In the genomic region with DNA sequence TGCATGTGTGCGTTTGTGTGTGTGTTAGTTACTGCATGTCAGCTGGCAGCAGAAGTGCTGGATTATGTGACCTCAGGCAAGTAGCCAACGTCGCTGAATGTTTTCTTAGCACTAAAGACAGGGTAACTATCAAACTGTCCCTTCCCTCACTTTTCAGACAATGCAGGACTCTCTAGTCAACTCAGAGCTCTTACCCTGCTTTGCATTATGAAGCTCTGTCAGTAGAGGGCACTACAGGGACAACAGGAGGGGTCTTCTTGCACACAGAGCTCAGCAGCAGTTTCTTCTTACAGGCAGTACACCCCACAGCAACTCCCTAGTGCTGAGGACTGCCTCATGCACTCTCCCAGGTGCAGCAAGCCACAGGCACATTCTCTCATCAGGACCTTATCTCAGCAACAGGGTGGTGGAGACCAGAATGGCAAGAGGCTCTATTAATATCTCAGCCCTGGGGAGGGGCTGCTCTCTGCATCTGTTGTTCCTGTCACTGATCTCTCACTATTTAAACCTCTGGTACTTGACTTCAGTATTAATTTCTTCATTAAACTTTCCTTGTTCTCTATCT, we compare ENCODE assay signal across 9 mouse cellular contexts. TPM values are rescaled to one million over a fixed set of nuclear protein-coding genes. Genes with fewer than 3 reads are reported as not detected.
DNase-seq lines count a peak whose midpoint lies in the region; ATAC-seq and TF ChIP-seq lines count a peak whose summit lies in the region.
"Had no signal": no experiment of that assay in that cellular context is flagged by ENCODE, and none has a peak within 500 bp of the region (broad histone marks: within the 10 kb centered on the region; RNA-seq: fewer than 3 reads in every experiment).

No protein-coding gene starts in this region.

- no peak overlapping the region for H3K4me2 ChIP-seq in liver, embryonic 14.5 days (ENCODE audit: low read depth)
- H3K4me2 ChIP-seq in neural tube, embryonic 15.5 days = no peak overlapping the region

- H3K9ac ChIP-seq in liver, embryonic 14.5 days (replicated peaks) = no peak overlapping the region
- H3K9ac ChIP-seq in neural tube, embryonic 15.5 days (replicated peaks) = no peak overlapping the region

- intact Hi-C loops in heart, postnatal 25 days (cut with DNase I) = no loop called here

- no peak overlapping the region for H3K27ac ChIP-seq in liver, embryonic 14.5 days
- H3K27ac ChIP-seq in neural tube, embryonic 15.5 days (replicated peaks) = no peak overlapping the region

- no peaks in the 10 kb centered on the region for H3K27me3 ChIP-seq in liver, embryonic 14.5 days (ENCODE audit: control insufficient read depth, insufficient read depth, low read length)
- no peaks in the 10 kb centered on the region for H3K27me3 ChIP-seq in neural tube, embryonic 15.5 days (replicated peaks)

- no peak for TF ChIP-seq EP300 in liver, embryonic 14.5 days (IDR thresholded peaks at IDR 0.05; ENCODE audit: low read depth)

- H3K4me3 ChIP-seq in liver, embryonic 14.5 days (ENCODE audit: insufficient read depth in 1 of 2, low read depth in 2 of 2, low read length in 2 of 2) = no peak overlapping the region
- no peak overlapping the region for H3K4me3 ChIP-seq in neural tube, embryonic 15.5 days (replicated peaks)

- H3K36me3 ChIP-seq in liver, embryonic 14.5 days (replicated peaks; ENCODE audit: control insufficient read depth, insufficient read depth, low read depth) = peaks cover 43% of the 10 kb centered on the region
- peaks cover 52% of the 10 kb centered on the region for H3K36me3 ChIP-seq in neural tube, embryonic 15.5 days

- no peaks in the 10 kb centered on the region for H3K4me1 ChIP-seq in liver, embryonic 14.5 days (replicated peaks; ENCODE audit: control insufficient read depth in 2 of 2, insufficient read depth in 2 of 2, low read length in 1 of 2)
- no peaks in the 10 kb centered on the region for H3K4me1 ChIP-seq in neural tube, embryonic 15.5 days

- no peaks in the 10 kb centered on the region for H3K9me3 ChIP-seq in liver, embryonic 14.5 days (ENCODE audit: control insufficient read depth, low read length)
- no peaks in the 10 kb centered on the region for H3K9me3 ChIP-seq in neural tube, embryonic 15.5 days (replicated peaks)

- no peak for ATAC-seq in liver, embryonic 14.5 days (ENCODE audit: insufficient read depth)
- ATAC-seq in neural tube, embryonic 15.5 days (ENCODE audit: low FRiP score) = no peak

- DNase-seq in heart, adult 11 months = peak; percentile 89
- DNase-seq in heart, postnatal 25 days (ENCODE audit: low spot score) = no peak
- DNase-seq in CD4-positive helper T cell, adult 2 months (ENCODE audit: low read depth, low spot score) = peak; percentile 23
- peak; percentile 61 for DNase-seq in brain, adult 2 months (ENCODE audit: low read depth, low spot score)
- peak in 1 of 3 experiments; percentile 13 for DNase-seq in liver, embryonic 14.5 days (ENCODE audit: low read depth in 3 of 3, low spot score in 3 of 3)
- no peak for DNase-seq in cerebellum, adult 8-10 months
- no peak for DNase-seq in layer of hippocampus, adult 8-10 months (ENCODE audit: low spot score in 2 of 2)
- DNase-seq: gastrocnemius, postnatal 25 days had no signal

- WGBS in liver, embryonic 14.5 days (ENCODE audit: insufficient replicate concordance) = 82% methylated on average over 3 of the region's 3 CpGs
- WGBS in neural tube, embryonic 15.5 days = 83% methylated on average over 3 of the region's 3 CpGs

- TF ChIP-seq CTCF in liver, embryonic 14.5 days (IDR thresholded peaks at IDR 0.05; ENCODE audit: low read depth) = peak; percentile 50

RNA-seq across cellular contexts. Expression of gene Mlh1, which starts 23.8 kb away (rescaled TPM):
- total RNA-seq in heart, postnatal 25 days (2021) = 1 to 10 TPM; 7.1 TPM
- polyA plus RNA-seq in liver, embryonic 14.5 days (2012; rRNA removed) = 12.5 and 17.8 TPM in 2 replicates
- polyA plus RNA-seq in liver, embryonic 14.5 days (2014; fragmentation: Nextera tagmentation; extraction: Ambion mirVana) = 20.1 and 24.2 TPM in 2 replicates
- 26.3 and 30.9 TPM in 2 replicates for polyA plus RNA-seq in neural tube, embryonic 15.5 days (2015; fragmentation: Nextera tagmentation; extraction: Ambion mirVana)
- 10 to 100 TPM; 13.5 to 18.4 (median 15.3) TPM for total RNA-seq in layer of hippocampus, adult 8-10 months (2022)

RNA-seq across cellular contexts. Expression of gene Epm2aip1, which starts 24.0 kb away (rescaled TPM):
- total RNA-seq in heart, postnatal 25 days (2021) = 10 to 100 TPM; 19.4 to 23.9 TPM
- polyA plus RNA-seq in liver, embryonic 14.5 days (2012; rRNA removed) = 7.8 and 9.0 TPM in 2 replicates
- 7.8 and 8.1 TPM in 2 replicates for polyA plus RNA-seq in liver, embryonic 14.5 days (2014; fragmentation: Nextera tagmentation; extraction: Ambion mirVana)
- polyA plus RNA-seq in neural tube, embryonic 15.5 days (2015; fragmentation: Nextera tagmentation; extraction: Ambion mirVana) = 46.5 and 50.7 TPM in 2 replicates
- total RNA-seq in layer of hippocampus, adult 8-10 months (2022) = 10 to 100 TPM; 70.6 to 89.2 (median 80.9) TPM

Comparison
In these comparisons a context has a peak if more than half of its experiments do, and no peak if none do; other contexts are left out.
1. DNase-seq: peak in heart, adult 11 months (single experiment), CD4-positive helper T cell, adult 2 months (single experiment) and brain, adult 2 months (single experiment); none in heart, postnatal 25 days (single experiment), cerebellum, adult 8-10 months (single experiment) and layer of hippocampus, adult 8-10 months (0 of 2).